Mouse (Mus musculus): Measurements from ENCODE around the gene Tex38.

Tex38 gene

GRCm38 (mm10) chr4:115780918-115781317 is at the start of gene Tex38:
TSS of gene Tex38 (minus strand) at chr4:115781018.
- no peak for DNase-seq (ENCODE audit: low read depth, low spot score)

- no peak for DNase-seq (ENCODE audit: low read depth, low spot score)
Measured at GRCm38 (mm10) chr4:115830491-115830890, 49.7 kb upstream of the Tex38 start.

- DNase-seq (ENCODE audit: low read depth, low spot score) = no peak
Measured at GRCm38 (mm10) chr4:115828572-115828902, 47.7 kb upstream of the Tex38 start.

GRCm38 (mm10) chr4:115827888-115828571 is 47.2 kb upstream of the Tex38 start, which contains the start of gene Mob3c:
TSS of gene Mob3c (plus strand) at chr4:115828092.
- peak; percentile 79 for DNase-seq (ENCODE audit: low read depth, low spot score)

GRCm38 (mm10) chr4:115827535-115827887 is 46.7 kb upstream of the Tex38 start:
- no peak for DNase-seq (ENCODE audit: low read depth, low spot score)

GRCm38 (mm10) chr4:115827066-115827465 is 46.2 kb upstream of the Tex38 start:
- no peak for DNase-seq (ENCODE audit: low read depth, low spot score)

- DNase-seq (ENCODE audit: low read depth, low spot score) = no peak
Measured at GRCm38 (mm10) chr4:115825271-115825670, 44.5 kb upstream of the Tex38 start.

GRCm38 (mm10) chr4:115824178-115824577 is 43.4 kb upstream of the Tex38 start:
- DNase-seq (ENCODE audit: low read depth, low spot score) = no peak

- DNase-seq (ENCODE audit: low read depth, low spot score) = no peak
Measured at GRCm38 (mm10) chr4:115821928-115822327, 41.1 kb upstream of the Tex38 start.

GRCm38 (mm10) chr4:115821431-115821830 is 40.6 kb upstream of the Tex38 start:
- DNase-seq (ENCODE audit: low read depth, low spot score) = no peak

GRCm38 (mm10) chr4:115820944-115821343 is 40.1 kb upstream of the Tex38 start:
- no peak for DNase-seq (ENCODE audit: low read depth, low spot score)

GRCm38 (mm10) chr4:115820199-115820598 is 39.4 kb upstream of the Tex38 start:
- no peak for DNase-seq (ENCODE audit: low read depth, low spot score)

- DNase-seq (ENCODE audit: low read depth, low spot score) = no peak
Measured at GRCm38 (mm10) chr4:115815606-115816005, 34.8 kb upstream of the Tex38 start.

- DNase-seq (ENCODE audit: low read depth, low spot score) = no peak
Measured at GRCm38 (mm10) chr4:115812326-115812725, 31.5 kb upstream of the Tex38 start.

- no peak for DNase-seq (ENCODE audit: low read depth, low spot score)
Measured at GRCm38 (mm10) chr4:115799981-115800380, 19.2 kb upstream of the Tex38 start.

GRCm38 (mm10) chr4:115795360-115795759 is 14.5 kb upstream of the Tex38 start:
- no peak for DNase-seq (ENCODE audit: low read depth, low spot score)

GRCm38 (mm10) chr4:115790864-115791263 is 10.0 kb upstream of the Tex38 start:
- no peak for DNase-seq (ENCODE audit: low read depth, low spot score)

- peak; percentile 5 for DNase-seq (ENCODE audit: low read depth, low spot score)
Measured at GRCm38 (mm10) chr4:115785511-115786034, 4.8 kb upstream of the Tex38 start.

- peak; percentile 78 for DNase-seq (ENCODE audit: low read depth, low spot score)
Measured at GRCm38 (mm10) chr4:115784769-115785510, 4.1 kb upstream of the Tex38 start, which contains the start of gene Atpaf1. TSS of gene Atpaf1 (plus strand) at chr4:115784812.

GRCm38 (mm10) chr4:115782026-115782805 is 1.4 kb upstream of the Tex38 start:
- DNase-seq (ENCODE audit: low read depth, low spot score) = no peak

- DNase-seq (ENCODE audit: low read depth, low spot score) = no peak
Measured at GRCm38 (mm10) chr4:115780269-115780668, 549 bp downstream of the Tex38 start.

- no peak for DNase-seq (ENCODE audit: low read depth, low spot score)
Measured at GRCm38 (mm10) chr4:115777627-115778026, 3.2 kb downstream of the Tex38 start.
